Mouse (Mus musculus) olfactory bulb, adult 2 months (tissue): ENCODE data around the gene Sh3tc1. TPM values are rescaled to one million over a fixed set of nuclear protein-coding genes. Genes with fewer than 3 reads are reported as not detected.

ENCODE experiments used
- H3K27ac ChIP-seq: fragments of 200-500 bp; 2 replicates; pipeline ENCODE4 v1.5.1; 2012; ENCODE audit warnings: low read depth, low read length; ENCODE audit not compliant: insufficient read depth
- H3K4me1 ChIP-seq: fragments of 200-500 bp; 2 replicates; pipeline ENCODE4 v1.6.1; 2012; ENCODE audit warnings: low read length; ENCODE audit not compliant: control insufficient read depth, insufficient read depth
- H3K4me3 ChIP-seq: fragments of 200-500 bp; 2 replicates; pipeline ENCODE4 v1.5.1; 2012; ENCODE audit warnings: mild to moderate bottlenecking, low read depth, low read length, moderate library complexity; ENCODE audit not compliant: insufficient read depth
- CTCF ChIP-seq: fragments of 200-500 bp; IDR thresholded peaks from 2 replicates; pipeline ENCODE4 v1.5.1; 2012; ENCODE audit warnings: low read depth, mild to moderate bottlenecking, low read length, moderate library complexity; ENCODE audit not compliant: insufficient read depth
- POLR2A ChIP-seq: fragments of 200-500 bp; IDR thresholded peaks from 2 replicates; pipeline ENCODE4 v1.6.1; 2012; ENCODE audit warnings: mild to moderate bottlenecking, low read depth, low read length, moderate library complexity; ENCODE audit not compliant: insufficient read depth
- WGBS: fragments of 180-500 bp; shearing (Covaris S2); methylation state at CpG from one replicate; pipeline ENCODE4 v1.1.7; 2018; 5-methylcytosine and 5-hydroxymethylcytosine counted together
- polyA plus RNA-seq: library from polyadenylated mRNA; stranded (reverse); fragments of >200 nt; gene quantifications from 2 replicates; pipeline ENCODE4 v1.2.4, GENCODE M21; 2012; ENCODE audit warnings: low replicate concordance; ENCODE audit not compliant: missing spikeins, insufficient read depth, insufficient read length

Sh3tc1 gene
- polyA plus RNA-seq, 1 experiment, result not detected

GRCm38 (mm10) chr5:35653743-35654395 lies 85.9 kb downstream of the Sh3tc1 start:
- no peak for TF ChIP-seq CTCF
- TF ChIP-seq POLR2A, result no peak
- 78% methylated on average over 9 of the region's 9 CpGs for WGBS
- Histone ChIP-seq H3K27ac (no peak overlapping the region), H3K4me3 (no peak overlapping the region), H3K4me1 (no peaks in the 10 kb centered on the region)

- no peak overlapping the region for H3K4me3 ChIP-seq
- WGBS, result 85% methylated on average over 13 of the region's 13 CpGs
- no peak overlapping the region for H3K27ac ChIP-seq
- H3K4me1 ChIP-seq, result no peaks in the 10 kb centered on the region
- no peak for TF ChIP-seq POLR2A
- no peak for TF ChIP-seq CTCF
Observed at GRCm38 (mm10) chr5:35652872-35653271, 86.9 kb downstream of the Sh3tc1 start.

- no peak overlapping the region for H3K27ac ChIP-seq
- H3K4me1 ChIP-seq, result no peaks in the 10 kb centered on the region
- H3K4me3 ChIP-seq, result no peak overlapping the region
- WGBS, result 88% methylated on average over 3 of the region's 3 CpGs
- TF ChIP-seq POLR2A (no peak), CTCF (no peak)
Observed at GRCm38 (mm10) chr5:35652319-35652718, 87.5 kb downstream of the Sh3tc1 start.

GRCm38 (mm10) chr5:35648230-35648629 lies 91.6 kb downstream of the Sh3tc1 start:
- TF ChIP-seq POLR2A, result no peak
- TF ChIP-seq CTCF, result no peak
- Histone ChIP-seq H3K4me3 (no peak overlapping the region), H3K27ac (no peak overlapping the region), H3K4me1 (no peaks in the 10 kb centered on the region)
- WGBS, result 68% methylated on average over 2 of the region's 2 CpGs

- Histone ChIP-seq H3K27ac (no peak overlapping the region), H3K4me1 (no peaks in the 10 kb centered on the region), H3K4me3 (no peak overlapping the region)
- 84% methylated on average over 4 of the region's 4 CpGs for WGBS
- TF ChIP-seq POLR2A, result no peak
- no peak for TF ChIP-seq CTCF
Observed at GRCm38 (mm10) chr5:35647562-35647961, 92.2 kb downstream of the Sh3tc1 start.

Other genes starting within 250 kb of the Sh3tc1 start
- not detected in 2 replicates for gene Cpz, start 214.3 kb downstream of the Sh3tc1 start, polyA plus RNA-seq
- gene Trmt44, start 164.9 kb downstream of the Sh3tc1 start, polyA plus RNA-seq, result not detected in 2 replicates
- not detected in 2 replicates for gene Acox3, start 156.9 kb downstream of the Sh3tc1 start, polyA plus RNA-seq
- gene Htra3, start 60.2 kb downstream of the Sh3tc1 start, polyA plus RNA-seq, result not detected in 2 replicates
- gene Ablim2, start 17.9 kb upstream of the Sh3tc1 start, polyA plus RNA-seq, result not detected in 2 replicates
- gene Afap1, start 153.3 kb upstream of the Sh3tc1 start, polyA plus RNA-seq, result 69.1 TPM in 1 of 2 replicates, not detected in the other